Mouse (Mus musculus) thymus, adult 2 months (tissue): Measurements from ENCODE around the gene Rbm19.

Experiments
- CTCF ChIP-seq: fragments of 200-500 bp; IDR thresholded peaks from 2 replicates; pipeline ENCODE4 v1.5.1; 2012; ENCODE audit warnings: mild to moderate bottlenecking, control low read depth, low read length, moderate library complexity, borderline replicate concordance; ENCODE audit not compliant: control insufficient read depth, poor library complexity, insufficient read depth; ENCODE audit errors: extremely low read depth
- POLR2A ChIP-seq: fragments of 200-500 bp; IDR thresholded peaks from 2 replicates; pipeline ENCODE4 v1.6.1; 2012; ENCODE audit warnings: mild to moderate bottlenecking, low read length, control low read depth, moderate library complexity; ENCODE audit not compliant: control insufficient read depth, poor library complexity, insufficient read depth; ENCODE audit errors: extremely low read depth

GRCm38 (mm10) chr5:120137846-120138245 is 21.6 kb downstream of the Rbm19 start:
- no peak for TF ChIP-seq POLR2A
- TF ChIP-seq CTCF = no peak
